Mouse (Mus musculus) erythroblast, embryonic 14.5 days (primary cell): ENCODE data around the gene Cd274.

Source experiments
- GATA1 ChIP-seq: IDR thresholded peaks from 2 replicates; pipeline ENCODE4 v1.6.1; 2012; ENCODE audit warnings: low read length, inconsistent platforms, mixed read lengths
- TAL1 ChIP-seq: IDR thresholded peaks from 3 replicates; pipeline ENCODE4 v1.6.1; 2012; ENCODE audit warnings: low read length, inconsistent platforms, mixed read lengths

- TF ChIP-seq GATA1 (no peak), TAL1 (no peak)
Observed at GRCm38 (mm10) chr19:29379839-29380603, 12.8 kb downstream of the Cd274 start.
